Mouse (Mus musculus) neural tube, embryonic 10.5 days (tissue): ENCODE data around the gene Itfg1.
"Not testable (repeated sequence)": the region's sequence is repeated elsewhere in the genome, so short reads cannot be mapped to it uniquely, and the experiment has no call there.

ENCODE experiments used
- DNase-seq: peaks from one replicate; pipeline ENCODE4 v3.0.0-alpha.2; 2017; ENCODE audit warnings: low spot score; ENCODE audit errors: extremely low spot score

Itfg1 gene

DNA sequence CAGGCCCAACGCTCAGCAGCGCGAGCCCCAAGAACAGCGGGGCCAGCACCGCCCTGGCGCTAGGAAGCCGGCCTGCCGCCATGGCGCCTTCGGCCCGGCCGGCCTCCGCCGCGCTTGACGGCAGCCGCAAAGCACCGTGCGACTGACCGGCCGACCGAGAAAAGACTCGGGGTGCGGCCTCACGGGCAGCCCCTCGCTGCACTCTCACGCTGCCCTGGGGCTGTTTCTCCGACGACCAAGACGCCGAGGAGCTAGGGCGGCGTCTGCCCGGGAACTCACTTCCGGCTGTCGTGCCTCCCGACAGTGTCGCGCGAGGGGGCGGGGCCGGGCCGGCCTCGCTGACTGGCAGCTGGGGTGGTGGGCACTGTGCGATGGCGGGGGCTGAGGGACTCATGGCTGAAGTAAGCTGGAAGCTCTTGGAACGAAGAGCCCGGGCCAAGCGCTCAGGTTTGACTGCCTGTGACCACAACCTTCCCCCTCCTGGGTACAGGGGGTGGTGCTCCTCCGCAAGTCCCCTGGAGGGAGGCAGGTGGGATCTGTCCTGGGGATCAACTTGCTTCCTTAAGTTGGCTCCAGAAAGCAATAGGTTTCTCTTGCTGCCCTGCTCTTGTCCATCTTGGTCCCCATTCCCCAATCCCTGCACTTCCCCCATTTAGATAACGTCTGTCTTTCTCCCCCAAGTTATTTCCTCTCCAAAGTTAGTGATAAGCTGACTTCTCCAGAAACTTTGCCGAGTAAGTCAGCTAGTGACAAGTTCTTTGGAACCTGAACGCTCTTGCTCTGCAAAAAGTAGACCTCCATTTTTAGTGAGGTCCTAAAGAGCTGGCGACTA, at the start of gene Itfg1, which contains the start of gene Phkb:
Gene Itfg1, minus strand, starts transcription at position 265 of the 832 bp plus-strand sequence.
Gene Phkb, plus strand, starts transcription at position 303 of the 832 bp plus-strand sequence.
- DNase-seq, result peak; percentile 97

DNA sequence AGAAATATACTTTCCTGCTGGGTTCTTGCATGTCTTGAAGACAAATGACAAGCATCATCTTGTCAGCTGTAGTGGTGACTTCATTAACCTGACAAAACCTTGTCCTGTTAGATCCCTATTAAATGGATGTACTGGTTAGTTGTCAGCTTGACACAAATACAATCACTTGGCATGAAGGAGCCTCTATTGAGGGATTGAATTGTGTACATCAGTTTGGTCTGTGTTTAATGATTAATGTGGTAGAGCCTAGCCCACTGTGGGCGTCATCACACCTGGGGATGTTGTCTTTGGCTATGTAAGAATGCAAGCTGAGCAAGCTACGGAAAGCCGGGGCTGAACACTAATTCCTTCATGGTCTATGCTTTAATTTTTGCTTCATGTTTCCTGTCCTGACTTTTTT, 44.1 kb upstream of the Itfg1 start:
- DNase-seq, result no peak

DNA sequence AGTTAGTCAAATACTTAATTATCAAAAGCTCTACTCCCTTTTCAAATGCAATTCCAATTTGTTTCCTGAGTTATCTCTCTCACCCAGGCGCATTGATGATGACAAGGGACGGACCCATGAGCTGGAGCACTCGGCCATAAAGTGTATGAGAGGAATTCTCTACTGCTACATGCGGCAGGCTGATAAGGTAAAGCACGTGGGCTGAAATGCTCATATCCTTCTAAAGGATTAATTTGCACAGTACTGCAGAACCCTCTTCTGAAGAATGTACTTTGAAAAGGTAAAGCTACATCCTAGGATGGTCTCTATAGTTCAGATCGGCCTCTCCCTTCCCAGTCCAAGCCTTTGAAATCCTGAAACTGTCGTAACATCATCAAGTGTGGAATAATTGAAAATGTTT, 38.9 kb upstream of the Itfg1 start:
- DNase-seq, result no peak

DNA sequence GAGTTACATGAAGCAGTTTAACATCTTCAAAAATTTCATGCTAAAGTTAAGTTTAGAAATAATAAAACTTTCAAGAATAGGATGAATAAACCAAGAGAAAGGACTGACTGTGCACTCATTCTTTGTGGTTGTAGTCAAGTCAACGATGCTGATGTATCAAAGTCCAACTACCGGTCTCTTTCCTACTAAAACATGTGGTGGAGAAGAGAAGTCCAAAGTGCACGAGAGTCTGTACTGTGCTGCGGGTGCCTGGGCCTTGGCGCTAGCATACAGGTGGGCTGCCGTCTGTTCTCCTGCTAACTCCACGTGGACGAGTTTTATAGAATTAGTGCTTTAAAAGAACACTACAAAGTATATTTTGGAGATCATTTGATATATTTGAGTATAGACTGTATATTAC, 37.3 kb upstream of the Itfg1 start:
- DNase-seq, result no peak

DNA sequence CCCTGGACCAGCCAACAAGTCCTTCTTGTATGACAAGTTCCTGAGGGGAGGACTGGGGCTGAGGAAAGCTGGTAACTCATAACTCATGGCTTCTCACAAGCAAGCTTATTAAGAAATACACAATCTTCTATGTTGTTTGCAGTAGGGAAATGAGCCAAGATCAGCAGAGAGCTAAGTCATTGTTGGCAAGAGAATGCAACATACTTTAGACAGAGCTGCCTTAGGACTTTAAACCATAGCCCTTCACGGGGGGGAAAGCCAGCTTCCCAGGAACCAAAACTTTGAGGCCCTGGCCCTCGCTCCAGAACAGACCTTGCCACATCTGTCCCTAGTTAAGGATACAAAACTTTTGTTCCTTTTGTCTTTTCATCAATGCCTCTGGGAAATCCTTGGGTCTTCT, 30.9 kb upstream of the Itfg1 start:
- DNase-seq, result no peak

DNA sequence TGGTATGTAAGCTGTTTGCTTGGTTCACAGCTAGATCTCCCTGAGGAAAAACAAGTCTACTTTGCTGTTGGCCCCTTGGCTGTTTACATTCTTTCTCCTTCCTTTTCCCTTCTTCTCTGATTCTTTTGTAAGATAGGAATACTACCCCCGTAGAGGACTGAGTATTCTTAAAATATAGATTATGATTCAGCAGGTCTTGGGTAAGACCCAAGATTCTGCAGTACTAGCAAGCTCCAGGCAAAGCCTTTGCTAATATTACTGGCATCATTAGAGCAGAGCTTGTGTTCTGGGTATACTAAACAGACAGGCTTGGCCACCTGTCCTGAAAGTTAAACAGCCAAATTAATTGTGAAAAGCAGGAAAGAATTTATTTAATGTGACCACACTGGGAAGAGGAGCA, 21.7 kb upstream of the Itfg1 start:
- no peak for DNase-seq

DNA sequence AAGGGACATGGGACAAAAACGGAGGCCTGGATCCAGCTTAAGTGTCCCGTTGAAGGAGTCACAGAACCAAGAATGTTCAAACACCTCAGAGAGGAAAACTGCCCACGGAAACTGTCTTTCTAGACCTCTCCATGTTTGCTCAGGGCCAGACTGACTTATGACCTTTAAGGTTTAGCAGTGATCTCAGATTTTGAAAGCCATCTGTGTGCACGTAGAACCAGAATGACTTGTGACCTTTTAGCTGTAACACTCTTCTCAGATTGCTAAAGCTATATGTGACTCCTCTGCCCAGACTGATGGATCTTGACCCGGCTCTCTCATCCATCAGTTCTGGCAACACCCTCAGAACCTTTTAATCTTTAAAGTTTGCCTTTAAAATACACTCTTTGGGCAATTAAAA, 19.9 kb upstream of the Itfg1 start:
- DNase-seq, result no peak

DNA sequence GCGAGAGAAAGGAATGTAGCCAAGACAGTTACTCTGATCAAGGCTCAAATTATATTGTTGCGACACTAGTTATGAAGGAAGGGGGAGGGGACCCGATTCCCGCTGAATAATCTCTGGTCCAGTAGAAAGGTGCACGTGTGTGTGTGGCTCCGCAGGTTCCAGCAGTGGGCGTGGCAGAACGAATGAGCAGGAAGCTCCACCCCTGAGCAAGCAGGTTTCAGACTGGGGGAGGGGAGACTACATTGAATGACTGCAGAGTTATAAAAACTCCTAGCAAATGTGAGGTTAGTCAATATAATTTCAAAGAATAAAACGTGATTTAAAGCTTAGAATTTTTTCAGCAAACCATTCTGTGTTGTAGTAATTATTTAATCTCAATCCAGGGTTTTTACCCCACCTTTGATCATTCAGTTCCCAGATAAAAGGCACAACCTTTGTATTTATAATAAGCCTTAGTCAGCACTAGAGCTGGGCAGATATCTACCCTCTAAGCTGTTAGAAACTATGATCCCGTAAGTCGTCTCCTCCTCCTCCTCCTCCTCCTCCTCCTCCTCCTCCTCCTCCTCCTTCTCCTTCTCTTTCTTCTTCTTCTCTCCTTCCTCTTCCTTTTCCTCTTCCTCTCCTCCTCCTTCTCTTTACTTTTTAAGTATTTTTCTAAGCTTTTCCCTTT, 16.6 kb upstream of the Itfg1 start:
- DNase-seq, result not testable (repeated sequence)

DNA sequence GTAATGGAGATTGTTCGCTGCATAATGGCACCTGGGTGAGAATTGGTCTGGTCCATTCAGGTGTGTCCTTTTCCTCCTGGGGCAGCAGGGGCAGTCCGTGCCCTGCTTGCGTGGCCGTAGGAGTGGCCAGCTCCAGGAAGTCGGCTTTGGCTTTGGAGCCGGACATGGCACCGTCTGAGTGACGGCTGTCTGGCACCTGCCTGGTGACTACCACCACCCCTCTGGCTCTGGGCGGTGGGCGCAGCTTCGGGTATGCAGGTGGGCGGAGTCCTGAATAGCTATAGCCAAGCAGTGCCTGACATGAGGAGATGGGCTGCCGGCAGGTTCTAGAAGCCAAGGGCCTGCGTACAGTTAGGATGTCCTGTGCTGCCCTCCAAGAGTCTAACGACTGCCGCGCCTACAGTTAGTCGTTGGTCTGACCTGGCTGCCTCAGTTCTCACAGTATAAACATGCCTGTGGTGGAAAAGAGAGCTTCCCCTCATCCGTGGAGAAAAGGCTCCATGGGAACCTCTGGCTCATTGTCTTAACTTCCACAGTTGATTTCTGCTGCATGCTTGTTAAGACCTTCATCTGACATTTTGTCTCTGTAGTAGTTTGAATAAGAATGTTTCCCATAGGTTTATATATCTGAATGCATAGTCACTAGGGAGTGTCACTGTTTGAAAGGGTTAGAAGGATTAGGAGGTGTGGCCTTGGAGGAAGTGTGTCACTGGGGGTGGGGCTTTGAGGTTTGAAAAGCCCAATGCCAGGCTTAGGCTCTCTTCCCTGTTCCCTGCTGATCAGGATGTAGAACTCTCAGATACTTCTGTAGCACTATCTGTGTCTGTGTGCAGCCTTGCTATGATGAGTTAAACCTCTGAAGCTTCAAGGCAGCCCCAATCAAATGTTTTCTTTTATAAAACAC, 13.8 kb upstream of the Itfg1 start:
- no peak for DNase-seq

DNA sequence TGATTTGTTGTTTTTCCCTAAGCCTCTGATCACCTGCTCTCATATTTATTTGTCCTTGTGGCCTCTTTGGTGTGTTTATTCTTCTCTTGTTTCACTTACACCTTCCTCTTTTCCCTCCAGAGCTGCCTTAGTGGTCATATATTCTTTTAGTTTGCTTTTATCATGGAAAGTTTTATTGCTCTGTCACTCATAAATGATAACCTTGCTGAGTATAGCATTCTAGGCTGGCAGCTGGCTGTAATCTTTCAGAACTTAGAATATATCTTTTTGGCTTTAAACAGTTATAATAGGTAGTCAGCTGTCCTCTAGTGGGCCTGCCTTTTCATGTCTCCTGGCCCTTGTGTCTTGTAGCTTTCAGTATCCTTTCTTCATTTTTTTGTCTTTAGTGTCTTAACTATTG, 5.2 kb upstream of the Itfg1 start:
- no peak for DNase-seq

DNA sequence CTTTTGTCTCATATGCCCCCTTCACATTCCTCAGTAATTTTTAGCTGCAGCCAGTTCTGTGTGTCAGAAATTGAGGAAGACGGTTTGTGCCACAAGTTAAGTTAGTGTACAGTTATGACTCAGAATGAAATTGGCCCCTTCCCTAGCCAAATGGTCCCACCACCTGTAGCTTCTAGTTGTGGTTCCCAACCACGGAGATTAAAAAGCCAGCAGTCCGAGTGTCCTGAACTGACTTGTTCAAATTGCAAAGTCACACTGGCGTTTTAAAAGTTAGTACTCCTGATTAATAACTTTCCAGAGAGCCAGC, 721 bp upstream of the Itfg1 start:
- no peak for DNase-seq

DNA sequence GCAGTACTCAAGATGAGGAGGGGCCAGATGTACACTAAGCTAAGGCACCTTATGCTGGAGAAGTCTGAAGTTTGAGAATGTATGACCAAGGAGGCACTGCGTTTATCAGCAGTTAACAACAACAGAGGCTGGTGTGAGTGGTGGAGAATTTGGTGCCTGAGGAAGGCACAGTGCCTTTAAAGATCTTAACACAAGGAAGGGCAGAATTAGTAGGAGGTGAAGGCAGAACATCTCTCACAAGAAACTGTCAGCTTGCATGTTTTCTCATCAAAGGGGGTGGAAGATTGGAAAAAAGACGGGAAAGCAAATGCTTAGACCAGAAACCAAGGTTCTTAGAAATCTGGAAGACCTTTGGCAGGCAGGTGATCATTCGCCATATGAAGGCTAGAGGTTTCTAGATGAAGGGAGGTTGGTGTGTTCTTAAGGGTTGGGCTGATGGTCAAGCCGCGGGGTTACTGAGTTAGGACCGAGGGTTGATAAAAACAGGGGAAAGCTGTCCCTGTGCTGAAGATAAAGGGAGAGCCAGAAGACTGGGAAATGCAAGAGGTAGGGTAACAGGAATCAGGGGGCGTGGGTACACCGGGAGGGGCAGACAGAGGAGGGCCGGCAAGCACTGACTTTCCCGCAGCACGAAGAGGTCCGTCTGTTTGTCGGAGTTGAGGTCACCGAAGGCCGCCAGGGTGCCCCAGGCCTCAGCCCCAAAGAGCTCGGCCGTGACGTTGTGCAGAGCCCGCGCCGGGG, 635 bp downstream of the Itfg1 start:
- DNase-seq, result no peak

DNA sequence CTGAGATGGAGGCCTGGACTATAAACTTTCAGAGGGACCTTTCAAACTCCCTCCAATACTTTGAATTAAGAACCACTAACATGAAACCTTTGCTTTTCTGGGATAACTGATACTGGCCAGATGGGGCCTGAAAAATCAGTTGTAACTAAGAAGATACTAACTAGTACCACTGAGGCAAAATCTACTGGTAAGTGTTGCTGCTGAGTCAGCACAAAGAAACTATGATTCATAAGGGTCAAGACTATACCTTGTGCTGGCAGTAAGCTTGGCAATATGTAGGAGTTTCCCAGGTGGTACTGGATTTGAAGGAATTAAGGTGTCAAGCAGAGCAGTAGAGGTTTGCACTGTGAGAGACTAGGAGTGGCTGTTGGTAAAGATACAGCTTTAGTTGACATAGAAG, 27.1 kb downstream of the Itfg1 start:
- DNase-seq, result no peak

DNA sequence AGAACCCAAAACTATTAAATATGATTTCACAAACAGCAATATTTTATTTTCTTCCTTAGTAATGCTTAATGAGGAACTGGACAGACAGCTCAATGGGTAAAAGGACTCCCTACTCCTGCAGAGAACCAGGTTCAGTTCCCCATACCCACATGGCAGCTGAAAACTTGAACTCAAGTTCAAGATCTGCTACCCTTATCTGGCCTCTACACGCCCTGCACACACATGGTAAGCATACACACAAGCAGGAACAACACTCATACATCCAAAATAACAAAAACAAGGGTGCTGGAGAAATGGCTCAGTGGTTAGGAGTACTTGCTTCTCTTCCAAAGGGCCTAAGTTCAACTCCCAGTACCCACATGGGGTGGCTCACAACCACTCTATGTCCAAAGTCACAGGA, 39.3 kb downstream of the Itfg1 start:
- DNase-seq, result no peak

DNA sequence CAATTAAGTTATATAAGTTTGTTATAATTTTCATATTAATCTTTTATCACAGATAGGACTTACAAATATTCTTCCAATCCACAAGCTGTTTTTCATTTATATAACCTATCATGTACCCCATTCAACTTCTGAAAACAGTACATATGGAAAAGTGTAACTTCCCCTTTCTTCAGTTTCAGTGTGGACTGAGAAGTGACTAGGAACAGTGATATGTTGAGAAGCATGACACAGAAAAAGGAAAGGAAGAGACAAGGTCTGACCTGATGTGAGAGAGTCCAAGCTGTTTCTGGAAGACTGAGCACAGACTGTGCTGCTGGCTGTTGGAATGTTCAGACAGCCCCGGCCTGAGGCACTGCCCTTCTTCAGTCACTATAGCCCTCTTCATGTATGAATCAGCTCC, 40.6 kb downstream of the Itfg1 start:
- DNase-seq, result no peak

DNA sequence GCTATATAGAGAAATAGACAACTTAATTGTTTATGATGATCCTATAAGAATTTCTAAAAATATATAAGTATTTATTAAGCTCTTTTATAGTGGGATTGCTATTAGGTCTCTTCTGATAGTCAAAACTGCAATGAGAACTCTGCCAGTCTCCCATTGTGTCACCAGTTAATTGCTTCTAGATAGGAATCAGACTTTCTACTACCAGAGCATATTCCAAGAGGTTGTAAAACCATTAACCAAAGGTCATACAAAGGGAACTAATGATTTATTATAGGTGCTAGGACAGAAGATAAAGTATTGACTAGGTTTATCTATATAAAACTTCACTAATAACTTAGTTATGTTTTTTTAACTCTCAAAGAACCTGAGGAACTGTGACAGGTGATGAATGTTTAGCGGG, 44.3 kb downstream of the Itfg1 start:
- not testable (repeated sequence) for DNase-seq

DNA sequence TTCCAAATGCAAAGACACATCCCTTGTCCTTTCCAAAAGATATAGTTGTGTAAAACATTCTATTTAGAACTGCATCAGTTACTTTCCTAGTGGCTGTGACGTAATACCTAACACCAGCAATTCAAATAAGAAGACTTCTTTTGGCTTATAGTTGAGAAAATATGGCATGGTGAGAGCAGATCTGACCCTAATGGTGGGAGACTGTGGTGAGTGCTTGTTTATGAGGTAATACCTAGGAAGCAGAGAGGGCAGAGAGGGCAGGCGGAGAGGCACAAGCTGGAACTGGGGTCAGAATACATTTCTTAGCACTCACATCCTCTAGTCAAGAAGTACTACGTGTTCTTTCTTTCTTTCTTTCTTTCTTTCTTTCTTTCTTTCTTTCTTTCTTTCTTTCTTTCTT, 52.4 kb downstream of the Itfg1 start:
- DNase-seq, result no peak

DNA sequence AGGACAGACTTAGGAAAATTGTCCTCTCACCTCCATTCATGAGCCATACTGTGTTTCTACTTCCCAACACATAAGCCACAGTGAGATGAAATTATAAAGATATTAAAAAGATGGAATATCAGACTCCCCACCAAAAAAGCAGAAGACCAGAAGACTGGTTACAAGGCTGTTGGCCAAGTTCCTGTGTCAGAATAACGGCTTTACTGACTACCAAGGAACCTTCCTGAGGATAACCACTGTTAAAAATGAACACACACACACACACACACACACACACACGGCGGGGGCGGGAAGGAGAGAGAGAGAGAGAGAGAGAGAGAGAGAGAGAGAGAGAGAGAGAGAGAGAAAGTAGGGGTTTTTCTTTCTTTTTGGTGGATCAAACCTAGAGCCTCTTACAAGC, 52.8 kb downstream of the Itfg1 start:
- no peak for DNase-seq

DNA sequence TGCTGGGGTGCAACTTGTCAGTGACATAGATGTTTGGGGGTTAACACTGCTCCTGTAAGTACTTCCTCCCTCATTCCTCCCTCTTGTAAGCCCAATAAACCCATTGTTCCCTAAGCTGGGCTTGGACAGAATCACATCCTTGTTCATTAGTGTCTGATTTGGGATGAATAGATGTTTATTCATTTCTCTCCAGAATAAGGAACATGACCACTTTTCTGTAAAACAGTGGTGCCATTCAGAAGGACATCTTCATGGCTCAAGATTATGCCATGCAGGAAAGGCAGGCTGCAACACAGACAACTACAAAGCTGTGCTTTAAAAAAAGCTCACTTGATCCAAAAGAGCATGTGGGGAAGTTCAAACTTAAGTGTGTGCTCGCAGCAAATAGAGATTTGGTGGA, 55.2 kb downstream of the Itfg1 start:
- DNase-seq, result no peak

DNA sequence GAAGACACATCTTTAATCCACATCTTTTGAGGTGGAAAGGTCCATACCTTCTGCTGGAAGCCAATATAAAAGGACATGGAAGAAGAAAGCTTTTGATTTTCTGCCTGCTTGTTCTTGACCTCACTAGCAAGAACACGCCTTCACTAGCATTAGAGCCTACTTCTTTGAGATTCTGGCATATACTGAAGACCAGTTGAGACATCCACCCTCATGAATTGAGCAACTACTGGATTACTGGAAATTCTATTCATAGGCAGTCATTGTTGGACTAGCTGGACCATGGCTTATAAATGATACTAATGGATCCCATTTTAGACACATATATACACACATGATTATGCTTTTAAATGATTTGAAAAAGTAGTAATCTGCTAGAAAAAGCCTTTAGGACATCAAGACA, 56.9 kb downstream of the Itfg1 start:
- no peak for DNase-seq

DNA sequence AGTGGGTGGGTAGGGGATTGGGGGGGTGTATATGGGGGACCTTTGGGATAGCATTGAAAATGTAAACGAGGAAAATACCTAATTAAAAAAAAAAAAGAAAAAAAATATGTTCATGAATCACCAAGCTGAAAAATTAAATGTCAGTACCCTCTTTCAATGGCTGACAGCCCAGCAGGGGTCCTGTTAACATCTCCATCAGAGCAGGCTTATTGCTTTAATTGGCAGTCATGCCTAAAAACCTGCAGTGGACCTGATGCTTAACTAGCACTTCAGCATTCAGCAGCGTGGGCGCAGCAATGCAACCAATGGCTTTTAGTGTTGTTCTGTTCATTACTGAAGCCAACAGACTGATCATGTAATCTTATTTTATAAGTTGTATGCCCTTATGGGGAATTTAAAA, 60.6 kb downstream of the Itfg1 start:
- DNase-seq, result no peak
